Mouse (Mus musculus) adrenal gland, postnatal 4 days (tissue): ENCODE data around the gene Lpp. TPM values are rescaled to one million over a fixed set of nuclear protein-coding genes. Genes with fewer than 3 reads are reported as not detected.

Experiments
- DNase-seq, 2 experiments: peaks; one replicate each; pipeline ENCODE4 v3.0.0; 2021 to 2022; ENCODE audit warnings: low spot score in 2 of 2, mixed read lengths in 2 of 2
- total RNA-seq, 2 experiments: library from RNA; stranded (reverse); gene quantifications; 2 replicates each; pipeline ENCODE4 v1.2.3; 2021

The Lpp gene
- total RNA-seq, 2 experiments from 2014 or later, result 70.2 to 80.0 TPM

DNA sequence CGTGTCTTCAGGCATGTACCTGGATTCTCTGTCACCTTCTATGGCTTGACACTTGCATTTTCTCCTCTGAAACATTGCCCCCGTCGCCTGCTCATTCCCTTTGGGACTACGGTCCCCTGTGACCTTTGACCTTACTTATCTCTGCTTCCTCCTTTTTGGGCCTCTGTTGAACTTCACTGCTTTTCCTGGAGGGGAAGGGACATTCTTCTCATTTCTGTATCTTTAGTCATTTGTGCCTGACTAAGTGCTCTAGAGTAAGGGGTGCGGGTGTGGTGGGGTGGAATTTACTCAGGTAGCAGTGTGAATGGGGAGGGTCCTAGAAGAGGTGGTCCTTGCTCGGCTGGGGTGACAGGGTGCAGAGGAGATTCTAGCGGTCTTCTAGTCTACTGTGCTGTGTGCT, 40.7 kb downstream of the Lpp start:
- no peak for DNase-seq

DNA sequence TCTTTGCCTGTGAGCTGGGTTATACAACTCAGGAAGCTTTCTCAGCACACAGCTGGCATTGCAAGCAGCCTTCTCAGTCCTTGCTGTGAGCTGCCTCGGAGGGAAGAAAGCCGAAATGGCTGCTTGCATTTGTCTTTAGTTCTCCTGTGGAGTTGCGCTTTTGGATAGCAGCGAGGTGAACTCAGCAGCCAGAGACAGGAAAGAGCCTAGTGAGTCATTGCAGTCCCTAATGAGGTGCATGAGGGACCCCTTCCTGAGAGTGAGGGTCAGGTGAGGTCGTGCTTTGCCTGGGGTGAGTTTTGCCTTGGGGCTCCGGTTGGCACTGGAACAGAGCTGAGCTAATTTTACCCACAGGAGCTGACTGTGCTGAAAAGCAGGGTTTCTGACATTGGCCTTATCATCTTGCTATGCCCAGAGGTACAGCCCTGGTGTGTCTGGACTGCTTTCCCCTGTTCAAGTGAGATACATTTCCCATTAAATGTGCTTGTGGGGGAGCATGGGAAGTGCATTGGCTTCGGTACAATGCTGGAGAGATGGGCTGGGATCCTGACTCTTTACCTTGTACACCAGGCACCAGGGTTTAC, 41.3 kb downstream of the Lpp start:
- DNase-seq, result no peak

DNA sequence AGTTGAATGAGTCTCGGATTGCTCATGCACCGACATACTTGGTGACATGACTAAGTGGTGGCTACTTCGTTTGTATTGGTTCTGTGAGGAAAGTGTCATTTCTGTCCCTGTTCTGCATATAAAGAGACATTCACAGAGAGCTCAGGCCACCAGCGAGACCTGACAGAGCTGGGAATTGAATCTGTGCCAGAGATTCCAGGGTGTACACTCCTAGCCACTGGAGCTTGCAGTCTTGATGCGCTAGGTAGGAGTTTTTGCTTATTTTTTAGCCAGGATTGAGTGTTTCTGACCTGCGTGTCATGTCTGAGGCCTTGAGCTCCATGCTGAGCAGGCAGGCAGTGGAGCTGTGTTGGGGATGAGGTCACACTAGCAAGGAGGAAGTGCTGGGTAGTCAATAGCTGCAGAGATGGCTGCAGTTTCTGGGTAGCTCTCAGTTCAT, 41.8 kb downstream of the Lpp start:
- no peak for DNase-seq

DNA sequence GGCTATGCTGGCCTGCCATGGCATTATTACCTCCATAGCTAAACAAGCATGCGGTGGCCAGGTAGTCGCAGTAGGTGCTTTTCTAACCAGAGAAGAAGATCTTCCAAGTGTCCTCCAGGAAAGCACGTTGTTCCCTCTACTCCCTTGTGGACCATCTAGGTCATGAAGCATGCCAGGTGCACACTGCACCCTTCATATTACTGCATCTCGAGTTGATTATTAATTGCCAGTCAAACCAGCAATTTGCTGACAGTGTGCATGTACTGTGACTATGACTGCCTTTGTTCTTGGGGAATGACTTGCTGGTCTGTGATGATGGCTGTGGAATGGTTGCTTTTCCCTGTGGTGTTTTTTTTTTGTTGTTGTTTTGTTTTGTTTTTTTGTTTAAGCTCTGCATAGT, 45.1 kb downstream of the Lpp start:
- no peak for DNase-seq

DNA sequence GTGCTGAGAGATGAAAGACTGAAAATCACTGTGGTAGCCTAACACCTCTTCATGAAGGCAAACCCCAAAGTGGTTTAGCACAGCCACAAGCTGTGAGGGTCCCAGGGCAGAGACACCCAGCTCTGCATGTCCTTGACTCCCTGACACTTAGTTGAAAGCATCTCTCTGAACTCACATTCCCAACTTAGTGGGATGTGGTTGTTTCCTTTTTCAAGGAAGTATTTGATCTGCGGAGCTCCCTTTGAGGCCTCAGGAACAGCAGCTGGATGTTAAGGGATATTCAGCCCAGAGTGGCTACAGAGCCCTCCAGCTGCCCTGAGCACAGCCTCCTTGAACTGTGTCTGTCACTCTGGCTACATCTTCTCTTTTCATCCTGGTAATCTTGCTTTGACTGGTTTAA, 48.0 kb downstream of the Lpp start:
- no peak for DNase-seq

DNA sequence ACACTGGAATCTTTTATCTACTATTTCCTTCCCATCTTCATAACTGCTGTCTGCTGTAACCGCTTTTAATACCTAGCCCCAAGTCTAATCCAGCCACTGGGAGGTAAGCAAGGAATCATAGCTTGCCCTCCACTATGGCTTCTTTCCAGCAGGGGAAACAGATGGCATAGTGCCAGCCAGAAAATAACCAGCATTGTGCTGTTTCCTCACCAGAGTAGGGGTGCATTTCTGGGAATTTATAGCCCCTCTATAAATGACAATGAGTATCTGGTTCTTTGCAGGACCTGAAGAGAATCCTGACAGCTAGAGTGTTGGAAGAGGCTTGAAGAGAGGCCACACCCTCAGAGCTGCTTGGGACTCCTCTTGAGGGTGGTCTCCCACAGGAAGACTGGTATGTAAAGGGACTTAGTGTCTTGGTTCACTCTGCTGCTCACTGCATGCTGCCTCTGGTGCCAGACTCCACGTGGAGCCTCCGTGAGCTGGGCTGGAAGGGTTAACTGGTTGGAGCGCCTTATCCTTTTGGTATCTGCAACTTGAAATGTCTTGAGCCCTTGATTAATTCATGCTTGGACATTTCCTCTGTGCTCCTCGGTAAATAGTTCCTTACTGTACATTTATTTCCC, 49.3 kb downstream of the Lpp start:
- no peak for DNase-seq

DNA sequence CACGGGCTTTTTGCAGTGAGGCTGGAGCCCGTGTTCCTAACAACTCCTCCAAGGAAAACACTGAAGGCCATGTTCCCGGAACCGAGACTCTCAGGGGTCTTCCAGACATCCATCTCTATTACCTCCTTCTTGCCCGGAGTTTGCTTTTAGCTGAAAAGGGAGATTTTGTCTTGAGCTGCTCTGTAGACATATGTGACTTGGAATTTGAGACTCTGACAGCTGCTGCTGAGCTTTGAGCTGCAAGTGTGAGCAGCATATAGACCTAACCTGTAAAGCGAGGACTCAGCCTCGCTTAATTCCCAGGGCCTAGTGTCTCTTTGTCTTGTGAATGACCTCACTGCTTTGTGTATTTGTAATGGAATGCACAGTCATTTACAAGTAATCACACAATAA, 49.8 kb downstream of the Lpp start:
- DNase-seq, result no peak

DNA sequence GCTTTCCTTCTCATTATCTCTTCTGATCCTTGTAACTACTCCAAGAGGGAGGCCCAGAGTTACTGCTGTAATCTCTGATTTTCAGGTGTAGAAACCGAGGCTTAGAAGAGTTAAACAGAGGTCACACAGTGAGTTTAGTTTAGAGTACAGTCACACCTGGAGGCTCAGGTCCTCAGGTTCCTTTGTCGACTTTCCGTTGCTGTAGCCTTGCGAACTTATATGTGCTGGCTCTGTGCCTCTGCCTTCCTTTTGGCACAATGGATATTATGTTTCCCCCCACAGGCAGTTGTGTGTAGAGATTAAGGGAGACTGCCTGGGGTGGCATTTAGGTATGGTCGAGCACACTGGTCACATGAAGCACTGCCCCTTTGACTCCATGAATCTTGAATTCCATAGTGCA, 50.2 kb downstream of the Lpp start:
- no peak for DNase-seq

DNA sequence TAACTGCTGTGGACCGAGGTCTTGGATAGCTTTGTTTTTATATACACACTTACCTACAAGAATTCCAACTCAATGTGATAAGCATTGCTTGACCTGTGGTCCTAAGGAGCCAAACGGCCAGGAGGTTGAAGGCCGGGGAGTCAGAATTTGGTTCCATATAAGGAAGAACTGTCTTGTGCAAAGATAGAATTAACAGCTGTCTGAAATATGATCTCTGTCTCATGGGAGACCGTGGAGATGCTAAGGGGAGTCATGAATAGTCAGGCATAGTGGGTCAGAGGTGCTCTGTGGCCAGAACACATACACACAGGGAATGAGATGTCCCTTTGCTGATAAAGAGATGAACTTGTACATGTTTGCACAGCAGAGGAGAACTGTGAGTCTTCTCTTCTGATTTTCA, 51.5 kb downstream of the Lpp start:
- no peak for DNase-seq

DNA sequence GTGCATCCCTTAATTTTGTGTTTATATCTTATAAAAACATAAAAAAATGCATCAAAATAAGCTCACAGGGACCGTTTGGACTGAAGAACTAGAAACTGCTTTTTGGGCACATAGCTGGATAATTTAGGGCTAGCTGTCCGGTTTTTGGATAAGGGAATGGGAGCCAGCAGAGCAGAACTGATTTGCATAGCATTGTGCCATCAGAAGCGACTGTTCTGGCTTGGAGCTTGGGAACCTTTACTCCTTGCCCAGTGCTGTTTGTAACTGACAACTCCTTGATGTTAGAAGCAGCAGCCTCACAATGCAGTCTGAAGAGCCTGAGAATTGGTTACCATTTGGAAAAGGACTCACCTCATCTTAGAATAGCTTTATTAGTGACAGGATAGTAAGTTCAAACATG, 52.2 kb downstream of the Lpp start:
- DNase-seq, result no peak

DNA sequence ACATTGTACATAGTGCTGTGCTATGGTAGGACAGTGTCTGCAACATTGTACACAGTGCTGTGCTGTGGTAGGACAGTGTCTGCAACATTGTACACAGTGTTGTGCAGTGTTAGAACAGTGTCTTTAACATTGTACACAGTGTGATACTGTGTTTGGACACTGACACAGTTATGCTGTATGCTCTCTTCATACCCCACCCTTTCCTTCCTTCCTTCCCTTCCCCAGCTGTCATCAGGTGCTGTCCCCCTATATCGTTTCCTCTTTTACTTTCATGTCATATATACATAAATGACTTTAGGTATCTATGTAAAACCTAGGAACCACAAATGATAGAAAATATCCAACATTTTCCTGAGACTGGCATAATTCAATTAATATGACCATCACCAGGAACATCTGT, 53.1 kb downstream of the Lpp start:
- no peak for DNase-seq

DNA sequence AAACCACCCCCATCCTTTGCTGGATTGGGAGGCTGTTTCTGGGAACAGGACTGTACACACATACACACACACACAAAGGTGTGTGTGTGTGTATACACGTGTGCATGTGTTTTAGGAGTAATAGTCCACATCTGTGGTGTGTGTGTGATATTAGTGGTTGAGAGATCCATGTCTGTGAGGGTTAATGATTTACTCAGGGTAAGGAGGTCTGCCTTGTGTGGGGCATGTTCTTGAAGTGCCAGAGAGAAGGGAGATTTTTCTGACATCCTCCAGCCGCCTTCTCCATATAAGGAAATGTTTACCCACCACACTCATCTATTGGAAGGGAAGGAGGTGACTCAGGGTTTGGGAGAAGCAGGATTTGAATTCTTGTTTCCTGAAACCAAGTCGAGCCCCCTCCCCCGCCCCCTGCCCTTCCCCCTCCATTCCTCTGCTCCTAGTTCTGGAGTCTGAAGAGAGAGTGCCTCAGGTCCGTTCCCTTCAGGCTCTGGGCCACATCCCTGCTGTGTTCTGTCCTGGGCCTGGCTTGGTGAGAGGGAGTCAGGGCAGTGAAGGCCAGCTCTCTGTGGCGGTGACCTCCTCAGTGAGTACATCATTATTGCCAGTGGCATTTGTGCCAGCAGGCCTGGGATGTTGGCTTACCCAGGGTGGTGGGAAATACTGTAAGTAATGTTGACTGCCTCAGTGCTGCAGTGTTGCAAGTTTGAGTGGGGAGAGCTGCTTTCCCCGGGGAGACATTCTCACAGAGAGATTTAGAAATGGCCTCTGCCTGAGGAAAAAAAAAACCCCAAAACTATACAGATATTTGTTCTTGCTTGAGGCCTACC, 54.6 kb downstream of the Lpp start:
- DNase-seq, result no peak

DNA sequence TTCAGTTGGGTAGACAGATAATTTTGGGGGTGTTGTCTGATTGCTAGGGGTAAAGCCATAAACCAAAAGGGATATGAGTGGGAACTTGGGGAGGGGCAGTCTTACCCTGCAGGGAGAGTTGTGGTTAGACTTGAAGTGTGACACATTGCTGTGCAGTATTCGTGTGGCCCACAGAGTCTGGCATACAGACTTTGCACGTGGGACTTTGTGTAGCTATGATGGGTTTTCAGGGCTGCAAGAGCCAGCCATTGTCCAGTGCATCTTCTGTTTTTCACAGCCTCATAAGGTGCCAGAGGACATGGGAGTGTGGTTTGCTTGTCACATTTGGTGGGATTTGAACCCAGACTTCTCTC, 55.2 kb downstream of the Lpp start:
- DNase-seq, result no peak

DNA sequence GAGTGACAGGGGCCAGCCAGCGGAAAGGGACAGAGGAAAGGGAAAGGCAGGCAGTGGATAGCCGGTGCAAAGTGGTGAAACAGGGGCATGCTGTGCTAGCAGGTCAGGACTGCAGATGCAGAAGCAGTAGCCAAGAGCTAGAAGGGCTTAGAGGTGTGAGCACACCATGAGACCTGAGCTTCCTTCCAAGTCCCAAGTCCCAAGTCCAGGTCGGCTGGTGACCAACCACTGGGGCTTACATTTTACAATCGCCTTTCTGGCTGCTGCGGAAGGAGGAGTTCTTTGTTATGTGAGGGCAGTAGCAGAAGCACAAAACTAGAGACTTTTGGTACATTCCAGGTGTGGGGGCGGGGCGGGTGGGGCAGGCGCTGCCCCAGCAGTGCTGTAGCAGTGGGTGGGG, 56.5 kb downstream of the Lpp start:
- no peak for DNase-seq

DNA sequence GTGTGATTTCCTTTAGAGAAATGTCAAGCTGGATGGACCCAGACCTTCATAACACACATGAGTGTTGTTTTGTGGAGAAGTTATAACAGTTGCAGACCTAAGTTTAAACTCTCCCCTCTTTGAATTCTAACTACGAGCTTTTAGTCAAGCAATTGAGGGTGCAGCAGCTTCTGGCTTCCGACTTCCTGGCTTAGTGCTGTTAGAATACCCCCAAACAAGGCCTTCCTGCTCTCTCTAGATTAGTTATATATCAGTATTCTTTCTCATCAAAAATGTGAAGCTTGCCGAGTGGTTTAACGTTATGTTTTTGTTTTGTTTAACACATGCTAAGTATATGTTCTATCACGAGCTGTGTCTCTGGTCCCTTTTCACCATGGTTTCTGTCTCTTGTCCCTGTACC, 56.9 kb downstream of the Lpp start:
- no peak for DNase-seq

DNA sequence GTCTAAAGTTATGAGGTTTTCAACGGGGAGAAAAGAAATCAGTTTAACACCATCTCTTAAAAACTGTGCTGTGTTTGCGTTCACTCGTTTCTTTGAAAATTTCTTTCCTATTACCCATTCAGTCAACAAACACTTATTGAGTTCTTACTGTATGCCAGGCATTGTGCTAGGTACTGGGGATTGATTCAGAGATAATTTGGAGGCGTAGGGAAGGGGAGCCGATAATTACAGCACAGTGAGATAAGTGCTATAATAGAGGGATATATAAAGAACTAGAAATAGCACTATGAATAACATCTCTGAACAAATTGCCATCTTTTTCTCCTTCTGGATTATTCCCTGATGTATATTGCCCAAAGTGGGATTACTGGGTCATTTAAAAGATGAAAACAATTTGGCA, 57.8 kb downstream of the Lpp start:
- DNase-seq, result no peak

DNA sequence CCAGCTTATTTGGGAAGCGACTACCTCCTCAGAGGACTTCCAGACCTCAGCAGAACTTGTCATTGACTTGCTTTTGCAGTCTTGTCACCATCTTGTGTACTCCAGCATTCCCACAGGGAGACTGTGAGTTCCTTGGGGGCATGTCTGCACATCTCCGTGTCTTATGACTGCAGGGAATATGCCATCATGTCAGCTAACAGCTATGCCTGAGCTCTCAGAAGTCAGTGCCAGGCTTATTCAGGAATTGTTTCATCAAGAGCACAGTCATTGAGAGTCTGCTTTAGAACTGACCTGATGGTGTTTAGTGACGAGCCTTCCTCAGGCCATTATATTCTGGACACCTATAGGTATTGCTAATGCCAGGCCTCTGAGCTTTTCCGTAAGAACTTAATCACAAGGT, 60.2 kb downstream of the Lpp start:
- DNase-seq, result no peak

DNA sequence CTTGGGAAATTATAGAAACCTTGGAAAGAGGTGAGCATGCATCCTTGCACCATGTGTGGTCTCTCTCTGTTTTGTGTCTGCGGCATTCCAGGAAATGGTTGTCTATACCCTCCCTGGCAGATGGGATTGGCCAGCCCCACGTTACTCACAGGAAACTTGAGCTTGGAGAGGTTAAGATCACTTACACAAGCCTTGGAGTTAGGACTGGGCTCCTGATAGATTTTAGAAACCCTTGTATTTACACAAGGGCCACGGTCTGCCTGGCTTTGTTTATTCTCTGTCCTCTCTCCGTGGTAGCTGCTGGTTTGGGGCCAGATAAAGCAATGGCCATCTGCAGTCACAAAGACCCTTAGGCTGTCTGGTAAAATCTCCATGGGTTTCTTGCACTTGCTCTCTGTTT, 61.2 kb downstream of the Lpp start:
- no peak for DNase-seq

DNA sequence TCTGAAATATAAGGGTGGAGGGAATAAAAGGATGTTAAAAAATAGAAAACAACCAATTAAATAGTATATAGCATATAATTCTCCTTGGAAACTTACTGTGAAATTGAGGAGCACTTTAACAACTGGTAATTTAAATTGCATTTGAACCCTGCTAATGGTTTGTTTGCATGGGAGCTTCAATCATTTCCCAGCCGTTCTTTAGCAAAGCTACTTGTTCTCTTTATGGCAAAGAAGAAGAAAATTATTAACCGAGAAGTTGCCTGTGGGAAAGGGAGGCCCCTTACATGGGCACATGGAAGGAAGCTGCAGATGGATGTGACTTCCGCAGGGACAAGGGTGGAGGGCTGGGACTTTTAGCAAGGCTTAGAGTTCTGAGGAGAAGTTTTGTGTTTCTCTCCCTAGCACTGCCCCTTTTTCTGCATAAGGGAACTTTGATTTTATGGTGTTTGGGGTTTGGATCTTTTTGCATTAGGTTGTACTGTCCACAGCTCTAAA, 62.1 kb downstream of the Lpp start:
- no peak for DNase-seq

DNA sequence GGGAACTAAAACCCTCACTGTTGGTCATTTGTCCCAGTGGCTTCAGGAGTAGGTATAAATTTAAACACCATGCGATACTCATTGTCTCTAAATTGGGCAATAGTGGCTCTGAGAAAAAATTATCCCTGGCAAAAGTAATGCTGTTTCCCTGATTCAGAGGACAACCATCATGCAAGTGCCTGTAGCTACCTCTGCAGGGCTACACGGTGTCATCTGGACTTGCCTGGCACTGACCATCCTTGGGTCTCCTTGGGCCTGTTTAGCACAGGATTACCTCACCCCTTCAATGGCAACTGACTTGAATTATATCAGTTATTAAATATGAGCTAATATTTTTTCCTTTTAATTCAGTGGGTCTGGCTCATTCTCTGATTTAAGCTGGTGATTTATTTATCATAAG, 70.5 kb downstream of the Lpp start:
- DNase-seq, result no peak

DNA sequence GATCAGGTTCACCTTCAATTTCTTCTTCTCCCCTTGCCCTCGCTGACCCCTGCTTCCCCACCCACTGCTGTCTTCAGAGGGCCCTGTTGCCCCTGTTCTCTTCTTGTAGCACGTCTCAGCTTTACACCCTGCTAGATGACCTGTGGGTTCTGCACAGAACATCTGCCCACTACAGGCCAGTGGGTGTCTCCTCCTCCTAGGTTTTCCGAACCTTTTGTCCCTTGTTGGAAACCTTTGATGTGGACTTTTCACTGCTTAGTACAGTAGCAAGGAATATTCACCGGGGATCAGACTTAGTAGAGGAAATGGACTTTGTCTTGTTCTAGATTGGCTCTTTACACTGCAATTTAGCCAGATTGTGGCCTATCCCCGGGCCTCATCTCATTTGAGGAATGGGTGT, 71.1 kb downstream of the Lpp start:
- DNase-seq, result no peak

DNA sequence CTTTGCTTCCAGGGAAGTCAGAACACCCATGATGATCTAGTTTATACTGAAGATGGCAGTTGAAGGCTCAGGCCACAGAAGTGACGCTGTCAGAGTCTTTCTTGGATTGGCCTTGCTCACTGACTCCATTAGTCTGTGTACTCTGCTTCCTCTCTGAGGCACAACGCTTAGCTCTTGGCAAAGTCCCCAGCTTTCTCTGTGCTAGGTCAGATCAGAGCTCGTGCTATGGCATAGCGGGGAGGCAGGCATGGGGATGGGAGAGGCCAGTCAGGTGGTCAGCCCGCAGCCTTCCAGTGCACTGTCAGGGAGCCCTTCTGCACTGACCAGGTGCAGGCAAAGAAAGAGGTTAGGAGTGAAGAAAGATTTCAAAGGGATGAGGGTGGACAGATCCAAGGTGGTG, 72.3 kb downstream of the Lpp start:
- DNase-seq, result no peak
